10 mouse cellular contexts compared by ENCODE assay signal in the genomic region with DNA sequence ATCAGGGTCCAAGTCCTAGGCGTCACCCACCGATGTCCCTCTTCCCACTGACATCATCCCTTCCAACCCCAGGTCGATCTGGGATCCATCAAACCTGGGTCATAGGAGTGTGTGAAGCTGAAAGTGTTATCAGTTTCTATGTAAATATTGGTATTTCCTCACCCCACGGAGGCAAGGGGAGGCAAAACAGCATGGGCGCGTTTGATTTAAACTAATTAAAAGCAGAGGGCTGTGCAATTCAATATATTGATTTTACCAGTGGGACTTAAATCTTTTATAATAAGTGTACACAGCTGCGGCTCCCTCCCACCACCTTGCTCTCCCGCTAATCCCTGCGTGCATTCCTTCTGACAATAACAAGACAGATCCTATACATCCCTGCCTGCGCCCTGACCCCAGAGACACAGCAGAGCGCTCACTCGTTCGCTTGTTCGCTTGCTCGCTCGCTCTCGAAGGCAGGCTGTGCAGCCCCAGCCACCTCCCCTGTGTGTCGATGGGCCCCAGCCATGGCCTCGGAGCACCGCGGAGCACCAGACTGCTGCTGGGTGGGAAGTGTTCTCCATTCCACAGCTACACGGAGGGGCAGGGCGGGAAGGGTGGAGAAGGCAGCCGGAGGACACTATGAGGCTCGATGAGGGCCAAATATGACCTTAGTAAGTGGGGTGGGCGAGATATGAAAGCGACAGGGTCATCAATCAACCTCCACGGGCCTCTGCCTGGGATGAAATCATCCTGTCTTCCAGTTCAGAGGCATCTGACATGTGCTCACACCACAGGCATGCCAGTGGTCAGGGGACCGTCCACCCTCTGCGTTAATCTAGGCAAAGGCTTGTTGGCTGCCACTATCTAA. TPM values are rescaled to one million over a fixed set of nuclear protein-coding genes. Genes with fewer than 3 reads are reported as not detected.
DNase-seq lines count a peak whose midpoint lies in the region; ATAC-seq and TF ChIP-seq lines count a peak whose summit lies in the region.
"Had no signal": no experiment of that assay in that cellular context is flagged by ENCODE, and none has a peak within 500 bp of the region (broad histone marks: within the 10 kb centered on the region; RNA-seq: fewer than 3 reads in every experiment).

No protein-coding gene starts in this region.

- 12% methylated on average over 30 of the region's 30 CpGs for WGBS in heart, embryonic 16.5 days
- 4% methylated on average over 30 of the region's 30 CpGs for WGBS in embryonic facial prominence, embryonic 12.5 days
- 1% methylated on average over 30 of the region's 30 CpGs for WGBS in limb, embryonic 10.5 days
- 5% methylated on average over 30 of the region's 30 CpGs for WGBS in neural tube, embryonic 14.5 days
- 44% methylated on average over 30 of the region's 30 CpGs for WGBS in cerebellum, adult 2 months

- peak overlapping the region; percentile 32 for H3K4me3 ChIP-seq in heart, embryonic 16.5 days (ENCODE audit: low read length)
- peak overlapping the region; percentile 26 for H3K4me3 ChIP-seq in embryonic facial prominence, embryonic 12.5 days
- H3K4me3 ChIP-seq in limb, embryonic 10.5 days, result peak overlapping the region; percentile 72
- no peak overlapping the region for H3K4me3 ChIP-seq in neural tube, embryonic 14.5 days (ENCODE audit: low read depth, low read length)
- H3K4me3 ChIP-seq in cerebellum, adult 2 months (replicated peaks; ENCODE audit: insufficient read depth, low read depth, low read length), result no peak overlapping the region

- no peaks in the 10 kb centered on the region for H3K36me3 ChIP-seq in heart, embryonic 16.5 days (ENCODE audit: control insufficient read depth, insufficient read depth)
- no peaks in the 10 kb centered on the region for H3K36me3 ChIP-seq in embryonic facial prominence, embryonic 12.5 days
- H3K36me3 ChIP-seq in limb, embryonic 10.5 days, result no peaks in the 10 kb centered on the region
- no peaks in the 10 kb centered on the region for H3K36me3 ChIP-seq in neural tube, embryonic 14.5 days (ENCODE audit: control insufficient read depth, insufficient read depth, low read length)

- peaks cover 60% of the 10 kb centered on the region for H3K4me1 ChIP-seq in heart, embryonic 16.5 days (ENCODE audit: control insufficient read depth, insufficient read depth, low read length)
- H3K4me1 ChIP-seq in embryonic facial prominence, embryonic 12.5 days, result peaks cover 79% of the 10 kb centered on the region
- H3K4me1 ChIP-seq in limb, embryonic 10.5 days, result peaks cover 99% of the 10 kb centered on the region
- peaks cover 40% of the 10 kb centered on the region for H3K4me1 ChIP-seq in neural tube, embryonic 14.5 days (ENCODE audit: control insufficient read depth, insufficient read depth, low read length)
- H3K4me1 ChIP-seq in cerebellum, adult 2 months (ENCODE audit: control insufficient read depth, insufficient read depth, low read length), result peaks cover 5% of the 10 kb centered on the region; the same call in 1 of the 2 replicates

- no peak for ATAC-seq in heart, embryonic 16.5 days (replicated peaks; ENCODE audit: extremely low read depth, insufficient read depth, low FRiP score)
- ATAC-seq in embryonic facial prominence, embryonic 12.5 days (ENCODE audit: insufficient number of reproducible peaks, insufficient read depth, low FRiP score, low TSS enrichment), result no peak
- ATAC-seq in neural tube, embryonic 14.5 days (ENCODE audit: low read depth), result peak; percentile 23

- H3K9me3 ChIP-seq in heart, embryonic 16.5 days (replicated peaks; ENCODE audit: control insufficient read depth, low read length), result no peaks in the 10 kb centered on the region
- H3K9me3 ChIP-seq in embryonic facial prominence, embryonic 12.5 days, result no peaks in the 10 kb centered on the region
- no peaks in the 10 kb centered on the region for H3K9me3 ChIP-seq in limb, embryonic 10.5 days (replicated peaks)
- H3K9me3 ChIP-seq in neural tube, embryonic 14.5 days (ENCODE audit: control insufficient read depth, low read length), result no peaks in the 10 kb centered on the region

- intact Hi-C loops in heart, postnatal 14 days (cut with DNase I), result no loop called here

- peak overlapping the region; percentile 95 for H3K27ac ChIP-seq in heart, embryonic 16.5 days (ENCODE audit: low read length)
- H3K27ac ChIP-seq in embryonic facial prominence, embryonic 12.5 days, result peak overlapping the region; percentile 89
- peak overlapping the region; percentile 91 for H3K27ac ChIP-seq in limb, embryonic 10.5 days
- H3K27ac ChIP-seq in neural tube, embryonic 14.5 days (ENCODE audit: low read depth, low read length), result peak overlapping the region; percentile 22; the same call in 1 of the 2 replicates
- no peak overlapping the region for H3K27ac ChIP-seq in cerebellum, adult 2 months (ENCODE audit: insufficient read depth, low read length)

- DNase-seq in heart, postnatal 14 days, result no peak
- peak; percentile 68 for DNase-seq in limb, embryonic 10.5 days (ENCODE audit: low spot score)
- DNase-seq in layer of hippocampus, adult 8-10 months (ENCODE audit: low spot score in 2 of 2), result no peak
- no peak for DNase-seq in cerebellum, adult 2 months
- no peak for DNase-seq in frontal cortex, postnatal 14 days (ENCODE audit: low spot score in 2 of 2)

- no peak for TF ChIP-seq POLR2A in cerebellum, adult 2 months (IDR thresholded peaks at IDR 0.05; ENCODE audit: borderline replicate concordance, insufficient read depth, low read length)

- H3K9ac ChIP-seq in heart, embryonic 16.5 days (ENCODE audit: low read length), result peak overlapping the region; percentile 76
- H3K9ac ChIP-seq in embryonic facial prominence, embryonic 12.5 days, result peak overlapping the region; percentile 42
- no peak overlapping the region for H3K9ac ChIP-seq in neural tube, embryonic 14.5 days (replicated peaks; ENCODE audit: low read depth, low read length)

- no peak for TF ChIP-seq CTCF in cerebellum, adult 2 months (IDR thresholded peaks at IDR 0.05; ENCODE audit: borderline replicate concordance, insufficient read depth, low read depth, low read length)

- peaks cover 23% of the 10 kb centered on the region for H3K27me3 ChIP-seq in heart, embryonic 16.5 days (ENCODE audit: control insufficient read depth, insufficient read depth, low read length)
- H3K27me3 ChIP-seq in embryonic facial prominence, embryonic 12.5 days, result peaks cover 30% of the 10 kb centered on the region; the same call in 1 of the 2 replicates
- H3K27me3 ChIP-seq in limb, embryonic 10.5 days (ENCODE audit: low read depth, poor library complexity, severe bottlenecking), result peaks cover 33% of the 10 kb centered on the region
- H3K27me3 ChIP-seq in neural tube, embryonic 14.5 days (ENCODE audit: control insufficient read depth, insufficient read depth, low read length), result peaks cover 19% of the 10 kb centered on the region
- peaks cover 11% of the 10 kb centered on the region; the same call in 1 of the 2 replicates for H3K27me3 ChIP-seq in cerebellum, adult 2 months (ENCODE audit: control insufficient read depth, insufficient read depth, low read length)

- peak overlapping the region; percentile 90 for H3K4me2 ChIP-seq in heart, embryonic 16.5 days (ENCODE audit: low read depth, low read length)
- peak overlapping the region; percentile 96 for H3K4me2 ChIP-seq in embryonic facial prominence, embryonic 12.5 days (replicated peaks)
- peak overlapping the region; percentile 20; the same call in 1 of the 2 replicates for H3K4me2 ChIP-seq in neural tube, embryonic 14.5 days (ENCODE audit: low read depth, low read length)

RNA-seq across cellular contexts. Expression of a gene that starts 5.0 kb away (rescaled TPM):
- polyA plus RNA-seq in heart, embryonic 16.5 days (2015; fragmentation: Nextera tagmentation; extraction: Ambion mirVana), result 32.8 and 33.3 TPM in 2 replicates
- 1 to 10 TPM; 1.7 to 2.6 TPM for total RNA-seq in heart, postnatal 14 days (2021)
- polyA plus RNA-seq in embryonic facial prominence, embryonic 12.5 days (2016; fragmentation: Nextera tagmentation; extraction: Ambion mirVana), result 28.4 and 30.1 TPM in 2 replicates
- polyA plus RNA-seq in limb, embryonic 10.5 days (2016; fragmentation: Nextera tagmentation; extraction: Ambion mirVana), result 31.3 and 39.5 TPM in 2 replicates
- polyA plus RNA-seq in neural tube, embryonic 14.5 days (2014; fragmentation: Nextera tagmentation; extraction: Ambion mirVana), result 5.8 and 19.1 TPM in 2 replicates
- total RNA-seq in layer of hippocampus, adult 8-10 months (2022), result 1 to 10 TPM; 7.1 to 9.8 (median 8.6) TPM
- polyA plus RNA-seq in cerebellum, adult 2 months (2012; rRNA removed), result 3.9 and 6.0 TPM in 2 replicates
- total RNA-seq: common myeloid progenitor, adult 5-6 weeks; megakaryocyte progenitor cell, adult 5-6 weeks had no signal

RNA-seq across cellular contexts. Expression of a gene that starts 42.4 kb away (rescaled TPM):
- 0.69 and 1.6 TPM in 2 replicates for polyA plus RNA-seq in heart, embryonic 16.5 days (2015; fragmentation: Nextera tagmentation; extraction: Ambion mirVana)
- total RNA-seq in heart, postnatal 14 days (2021), result under 1 TPM; 0.07 to 0.93 TPM
- polyA plus RNA-seq in embryonic facial prominence, embryonic 12.5 days (2016; fragmentation: Nextera tagmentation; extraction: Ambion mirVana), result 1.2 and 2.9 TPM in 2 replicates
- 0.36 and 0.79 TPM in 2 replicates for polyA plus RNA-seq in limb, embryonic 10.5 days (2016; fragmentation: Nextera tagmentation; extraction: Ambion mirVana)
- 0.09 and 0.45 TPM in 2 replicates for polyA plus RNA-seq in neural tube, embryonic 14.5 days (2014; fragmentation: Nextera tagmentation; extraction: Ambion mirVana)
- under 1 TPM in 3 of 4 experiments, not detected in 1; 0.14 to 0.56 (median 0.14) TPM for total RNA-seq in layer of hippocampus, adult 8-10 months (2022)
- polyA plus RNA-seq in cerebellum, adult 2 months (2012; rRNA removed), result 0.21 and 0.27 TPM in 2 replicates
- total RNA-seq: megakaryocyte progenitor cell, adult 5-6 weeks had no signal

Comparison
In these comparisons a context has a peak if more than half of its experiments do, and no peak if none do; other contexts are left out.
1. H3K4me2 ChIP-seq: peak in every context shown above with its lines; median percentile 96 in embryonic facial prominence, embryonic 12.5 days; 90 in heart, embryonic 16.5 days; 20 in neural tube, embryonic 14.5 days.
2. H3K4me3 ChIP-seq: peak in heart, embryonic 16.5 days (single experiment), embryonic facial prominence, embryonic 12.5 days (single experiment) and limb, embryonic 10.5 days (single experiment); none in neural tube, embryonic 14.5 days (single experiment) and cerebellum, adult 2 months (single experiment).